Mouse (Mus musculus): ENCODE results near the gene Rbpms2. TPM values are rescaled to one million over a fixed set of nuclear protein-coding genes. Genes with fewer than 3 reads are reported as not detected.
"Not testable (repeated sequence)": the region's sequence is repeated elsewhere in the genome, so short reads cannot be mapped to it uniquely, and the experiment has no call there.

The Rbpms2 gene
- total RNA-seq, 4 experiments from 2014 or later, result 3.7 to 5.4 (median 4.6) TPM

GRCm38 (mm10) chr9:65654700-65655237, 25.3 kb downstream of the Rbpms2 start:
- DNase-seq (ENCODE audit: low spot score in 2 of 2), result no peak

GRCm38 (mm10) chr9:65655540-65655939, 26.1 kb downstream of the Rbpms2 start:
- no peak for DNase-seq (ENCODE audit: low spot score in 2 of 2)

- no peak for DNase-seq (ENCODE audit: low spot score in 2 of 2)
These were observed 27.8 kb downstream of the Rbpms2 start for GRCm38 (mm10) chr9:65657218-65657617.

- no peak for DNase-seq (ENCODE audit: low spot score in 2 of 2)
These were observed 31.6 kb downstream of the Rbpms2 start for GRCm38 (mm10) chr9:65661029-65661428.

GRCm38 (mm10) chr9:65661493-65661892, 32.0 kb downstream of the Rbpms2 start:
- DNase-seq (ENCODE audit: low spot score in 2 of 2), result no peak

GRCm38 (mm10) chr9:65664163-65664562, 34.7 kb downstream of the Rbpms2 start:
- peak in 1 of 2 experiments; percentile 53 for DNase-seq (ENCODE audit: low spot score in 2 of 2)

- DNase-seq (ENCODE audit: low spot score in 2 of 2), result peak in 1 of 2 experiments; percentile 44
These were observed 36.6 kb downstream of the Rbpms2 start for GRCm38 (mm10) chr9:65666042-65666441.

- no peak for DNase-seq (ENCODE audit: low spot score in 2 of 2)
These were observed 38.3 kb downstream of the Rbpms2 start, which contains the start of gene Oaz2 for GRCm38 (mm10) chr9:65667701-65668100. Gene Oaz2 (plus strand): TSS chr9:65668001.

- DNase-seq (ENCODE audit: low spot score in 2 of 2), result no peak
These were observed 42.0 kb downstream of the Rbpms2 start for GRCm38 (mm10) chr9:65671431-65671931.

GRCm38 (mm10) chr9:65672996-65673395, 43.5 kb downstream of the Rbpms2 start:
- no peak for DNase-seq (ENCODE audit: low spot score in 2 of 2)

- DNase-seq (ENCODE audit: low spot score in 2 of 2), result no peak
These were observed 46.3 kb downstream of the Rbpms2 start for GRCm38 (mm10) chr9:65675461-65676357.

GRCm38 (mm10) chr9:65676358-65677118, 47.1 kb downstream of the Rbpms2 start:
- peak; percentile 93 to 94 for DNase-seq (ENCODE audit: low spot score in 2 of 2)

- DNase-seq (ENCODE audit: low spot score in 2 of 2), result no peak
These were observed 47.6 kb downstream of the Rbpms2 start for GRCm38 (mm10) chr9:65677119-65677462.

GRCm38 (mm10) chr9:65679181-65679761, 49.8 kb downstream of the Rbpms2 start:
- DNase-seq (ENCODE audit: low spot score in 2 of 2), result no peak

- no peak for DNase-seq (ENCODE audit: low spot score in 2 of 2)
These were observed 51.6 kb downstream of the Rbpms2 start for GRCm38 (mm10) chr9:65680938-65681633.

- DNase-seq (ENCODE audit: low spot score in 2 of 2), result no peak
These were observed 52.1 kb downstream of the Rbpms2 start for GRCm38 (mm10) chr9:65681634-65681940.

- DNase-seq (ENCODE audit: low spot score in 2 of 2), result no peak
These were observed 52.7 kb downstream of the Rbpms2 start for GRCm38 (mm10) chr9:65682183-65682582.

GRCm38 (mm10) chr9:65682994-65683393, 53.5 kb downstream of the Rbpms2 start:
- DNase-seq (ENCODE audit: low spot score in 2 of 2), result no peak

GRCm38 (mm10) chr9:65684704-65685103, 55.3 kb downstream of the Rbpms2 start:
- DNase-seq (ENCODE audit: low spot score in 2 of 2), result no peak

- not testable (repeated sequence) for DNase-seq (ENCODE audit: low spot score in 2 of 2)
These were observed 60.4 kb downstream of the Rbpms2 start for GRCm38 (mm10) chr9:65689869-65690268.

- DNase-seq (ENCODE audit: low spot score in 2 of 2), result no peak
These were observed 63.0 kb downstream of the Rbpms2 start for GRCm38 (mm10) chr9:65692466-65692865.
